Mouse (Mus musculus): ENCODE data around the gene Snx4. TPM values are rescaled to one million over a fixed set of nuclear protein-coding genes. Genes with fewer than 3 reads are reported as not detected.
A peak's percentile ranks its signal among the peaks of the same experiment; 100 is the strongest.

The Snx4 gene
- total RNA-seq, 2 experiments from 2014 or later: 56.6 to 57.2 TPM

DNA sequence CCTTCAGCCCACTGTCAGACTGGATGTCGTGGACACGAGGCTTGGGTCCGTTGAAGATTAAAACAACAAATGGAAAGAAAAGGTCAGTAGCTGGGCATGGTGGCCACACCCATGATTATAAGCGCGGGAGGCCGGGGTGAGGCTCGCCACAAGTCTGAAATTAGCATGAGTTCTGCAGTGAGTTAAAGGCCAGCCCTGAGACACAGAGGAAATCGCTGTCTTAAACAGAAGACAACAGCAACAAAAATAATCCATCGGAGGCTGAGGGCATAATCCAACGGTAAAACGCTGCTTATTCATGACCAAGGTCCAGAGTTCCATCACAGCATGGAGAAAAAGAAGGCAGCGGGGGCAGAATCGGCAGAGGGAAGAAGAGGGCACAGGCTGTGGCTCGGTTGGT, 81.8 kb downstream of the Snx4 start:
- intact Hi-C loops (cut with DNase I): no loop called here
- DNase-seq (ENCODE audit: extremely low spot score in 1 of 2, low spot score in 2 of 2): no peak

DNA sequence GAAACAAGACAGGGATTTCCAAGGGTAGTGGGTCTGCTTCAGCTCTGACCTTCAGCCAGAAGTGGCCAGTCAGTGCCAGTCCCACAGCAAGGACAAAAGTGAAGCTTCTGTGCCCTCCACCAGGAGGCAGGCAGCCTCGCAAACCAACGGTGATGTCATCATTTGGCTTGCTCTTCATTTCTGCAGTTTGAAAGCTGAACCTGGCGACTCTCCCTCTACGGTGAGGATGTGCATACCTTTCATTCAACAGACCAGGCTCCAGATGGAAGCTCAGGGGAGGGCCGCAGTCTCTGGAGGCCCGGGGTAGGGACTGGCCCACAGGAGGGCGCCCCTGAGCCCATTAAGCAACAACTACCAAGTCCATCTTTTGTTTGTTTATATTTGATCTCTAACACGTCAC, 85.9 kb downstream of the Snx4 start:
- intact Hi-C loops (cut with DNase I): no loop called here
- DNase-seq (ENCODE audit: extremely low spot score in 1 of 2, low spot score in 2 of 2): peak; percentile 21 to 72

DNA sequence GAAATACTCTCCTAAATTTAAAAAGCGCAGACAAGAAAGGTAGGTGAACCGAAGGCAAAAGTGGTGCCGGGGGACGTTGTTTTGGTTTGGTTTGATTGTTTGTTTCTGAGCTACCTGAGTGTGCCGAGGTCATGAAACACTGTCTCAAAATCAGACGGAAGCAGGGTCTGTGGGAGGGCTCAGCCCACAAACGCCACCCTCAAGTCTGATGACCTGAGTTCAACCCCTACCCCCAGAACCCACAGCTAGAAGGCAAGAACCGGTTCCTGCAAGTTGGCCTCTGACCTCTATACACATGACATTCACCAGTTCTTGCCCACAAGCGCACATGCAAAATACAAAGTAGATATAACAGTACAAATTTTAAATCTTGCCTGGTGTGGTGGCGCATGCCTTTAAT, 86.4 kb downstream of the Snx4 start:
- intact Hi-C loops (cut with DNase I): no loop called here
- no peak for DNase-seq (ENCODE audit: extremely low spot score in 1 of 2, low spot score in 2 of 2)

DNA sequence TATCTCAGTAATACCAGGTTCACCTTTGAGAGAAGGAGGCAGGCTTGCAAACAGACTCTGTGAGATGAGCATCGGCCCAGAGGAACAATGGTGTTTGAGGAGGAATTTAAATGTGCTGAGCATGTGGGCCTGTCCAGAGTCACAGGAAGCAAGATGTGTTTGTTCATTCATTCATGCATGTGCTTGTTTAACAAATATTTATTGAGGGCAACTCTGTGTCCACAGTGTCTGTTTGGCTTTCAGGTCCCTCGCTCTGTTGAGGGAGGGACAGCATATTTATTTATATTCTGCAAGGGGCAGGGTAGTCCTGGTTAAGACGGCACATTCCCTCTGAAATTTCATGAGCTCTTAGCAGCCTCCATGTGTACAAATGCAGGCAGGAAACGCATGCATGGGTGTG, 87.2 kb downstream of the Snx4 start:
- DNase-seq (ENCODE audit: extremely low spot score in 1 of 2, low spot score in 2 of 2): no peak
- intact Hi-C loops (cut with DNase I): no loop called here

DNA sequence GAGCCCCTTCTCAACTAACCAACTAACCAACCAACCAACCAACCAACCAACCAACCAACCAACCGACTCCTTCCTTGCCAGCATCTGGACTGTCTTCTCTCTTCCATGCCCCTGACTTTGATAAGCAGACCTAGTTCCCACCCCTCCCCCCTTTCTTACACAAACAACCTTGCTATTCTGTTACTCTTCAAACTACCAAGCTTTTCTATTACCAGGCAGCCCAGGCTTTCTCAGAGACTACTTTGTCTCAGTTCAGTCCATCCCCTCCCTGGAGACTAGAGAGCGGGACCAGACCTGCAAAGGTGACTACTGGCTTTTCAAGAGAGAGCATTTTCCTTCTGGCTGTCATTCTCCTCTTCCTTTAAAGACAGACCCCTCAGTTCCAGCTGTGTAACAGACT, 88.2 kb downstream of the Snx4 start:
- intact Hi-C loops (cut with DNase I): no loop called here
- no peak for DNase-seq (ENCODE audit: extremely low spot score in 1 of 2, low spot score in 2 of 2)

DNA sequence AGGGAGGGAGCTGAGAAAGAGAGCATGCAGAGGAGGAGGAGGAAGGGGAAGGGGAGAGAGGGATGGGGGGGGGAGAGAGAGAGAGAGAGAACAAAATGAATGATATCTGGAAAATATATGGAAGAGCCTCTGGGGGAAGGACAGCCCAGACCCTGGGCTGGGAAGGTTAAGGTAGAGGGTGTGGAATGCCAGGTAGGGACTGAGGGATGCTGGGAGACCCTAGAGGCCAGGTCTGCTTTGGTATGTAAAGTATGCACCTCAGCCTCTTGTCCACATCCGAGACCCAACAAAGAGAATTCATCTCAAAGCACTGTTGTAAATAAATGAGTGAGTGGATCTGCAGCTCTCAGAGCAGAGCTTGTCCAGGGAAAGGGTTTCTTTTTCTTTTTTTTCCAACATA, 91.1 kb downstream of the Snx4 start:
- DNase-seq (ENCODE audit: extremely low spot score in 1 of 2, low spot score in 2 of 2): no peak
- intact Hi-C loops (cut with DNase I): no loop called here

DNA sequence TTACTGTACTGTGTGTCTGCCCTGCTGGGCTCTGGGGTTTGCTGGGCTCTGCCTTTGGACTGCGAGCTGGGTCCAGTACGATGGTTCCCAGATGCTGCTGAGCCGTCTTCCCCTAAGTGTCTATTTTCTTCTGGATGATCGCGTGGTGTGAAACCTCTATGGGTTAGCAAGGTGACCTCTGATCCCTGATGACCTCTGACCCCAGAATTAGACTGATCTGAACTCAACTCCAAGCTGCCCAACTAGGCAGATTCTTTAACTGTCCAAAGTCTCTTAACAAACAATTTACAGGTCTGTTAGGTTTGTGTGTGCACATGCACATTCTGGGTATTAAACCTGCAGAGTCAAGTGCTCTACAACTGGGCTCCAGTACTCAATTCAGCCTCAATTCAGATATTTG, 91.9 kb downstream of the Snx4 start:
- intact Hi-C loops (cut with DNase I): no loop called here
- no peak for DNase-seq (ENCODE audit: extremely low spot score in 1 of 2, low spot score in 2 of 2)

DNA sequence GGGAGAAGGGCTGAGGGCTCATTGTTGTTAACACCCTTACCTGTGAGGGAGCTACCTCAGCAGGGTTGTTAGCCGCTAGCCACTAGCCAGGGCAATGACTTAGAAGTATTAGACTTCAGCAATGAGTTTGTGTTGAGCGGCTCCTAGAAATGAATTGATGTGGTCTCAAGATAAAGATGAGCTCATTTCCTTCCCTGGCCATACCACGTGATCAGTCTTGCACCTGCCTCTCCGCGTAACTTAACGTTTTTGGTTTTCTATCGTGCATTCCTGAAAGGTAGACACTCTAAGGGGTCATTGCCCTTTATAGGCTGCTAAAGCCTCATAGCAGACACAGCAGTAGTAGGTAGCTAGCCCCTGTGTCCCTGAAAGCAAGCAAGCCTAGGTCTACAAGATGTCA, 92.4 kb downstream of the Snx4 start:
- intact Hi-C loops (cut with DNase I): no loop called here
- DNase-seq (ENCODE audit: extremely low spot score in 1 of 2, low spot score in 2 of 2): no peak

DNA sequence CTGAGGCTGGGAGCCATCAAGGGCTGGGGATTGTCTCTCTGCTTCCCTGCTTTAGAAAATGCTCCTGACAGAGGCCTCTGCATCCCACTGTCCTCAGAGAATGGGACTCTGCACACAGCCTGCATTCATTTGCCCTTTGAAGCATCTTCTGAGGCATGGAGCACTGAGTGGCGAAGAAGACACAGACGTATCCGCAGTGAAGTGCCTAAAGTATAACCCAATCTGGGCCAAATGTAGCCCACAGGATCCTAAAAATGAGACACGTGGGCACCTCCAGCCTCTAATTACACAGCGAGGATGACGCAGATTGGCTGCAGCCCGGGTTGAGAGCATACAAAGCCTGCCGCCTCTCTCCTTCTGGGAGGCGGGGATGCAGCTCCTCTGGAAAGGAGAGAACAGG, 93.1 kb downstream of the Snx4 start:
- intact Hi-C loops (cut with DNase I): no loop called here
- peak; percentile 52 to 54 for DNase-seq (ENCODE audit: extremely low spot score in 1 of 2, low spot score in 2 of 2)

DNA sequence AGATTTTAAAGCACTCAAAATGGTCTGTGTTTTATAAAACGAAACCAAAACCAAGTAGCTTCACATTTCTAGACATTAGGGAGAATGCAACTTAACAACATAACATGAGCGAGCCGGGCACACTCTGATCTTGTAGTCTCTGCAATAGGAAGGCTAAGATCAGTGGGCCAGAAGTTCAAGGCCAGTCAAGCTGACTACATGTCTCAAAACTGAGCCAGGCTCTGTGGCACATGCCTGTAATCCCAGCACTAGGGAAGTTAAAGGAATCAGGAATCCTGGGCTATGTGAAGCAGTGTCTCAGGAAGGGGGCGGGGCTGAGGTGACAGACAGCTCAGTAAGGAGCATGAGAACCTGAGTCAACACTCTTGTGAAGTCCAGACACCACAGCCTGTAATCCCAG, 93.6 kb downstream of the Snx4 start:
- intact Hi-C loops (cut with DNase I): no loop called here
- DNase-seq (ENCODE audit: extremely low spot score in 1 of 2, low spot score in 2 of 2): peak in 1 of 2 experiments; percentile 39

DNA sequence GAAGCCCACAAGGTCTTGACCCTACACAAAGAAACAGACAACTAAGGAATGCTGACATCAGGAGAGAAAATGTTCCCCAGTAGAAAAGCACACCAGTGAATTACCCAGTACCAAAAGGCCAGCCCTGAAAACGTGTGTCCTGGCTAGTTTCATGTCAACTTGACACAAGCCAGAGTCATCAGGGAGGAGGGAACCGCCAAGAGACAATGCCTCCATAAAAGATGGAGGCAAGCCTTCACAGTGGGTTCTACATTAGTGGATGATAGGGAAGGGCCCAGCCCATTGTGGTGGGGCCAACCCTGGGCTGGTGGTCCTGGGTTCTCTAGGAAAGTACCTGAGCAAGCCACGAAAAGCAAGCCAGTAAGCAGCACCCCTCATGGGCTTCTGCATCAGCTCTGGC, 95.1 kb downstream of the Snx4 start:
- intact Hi-C loops (cut with DNase I): no loop called here
- DNase-seq (ENCODE audit: extremely low spot score in 1 of 2, low spot score in 2 of 2): no peak

DNA sequence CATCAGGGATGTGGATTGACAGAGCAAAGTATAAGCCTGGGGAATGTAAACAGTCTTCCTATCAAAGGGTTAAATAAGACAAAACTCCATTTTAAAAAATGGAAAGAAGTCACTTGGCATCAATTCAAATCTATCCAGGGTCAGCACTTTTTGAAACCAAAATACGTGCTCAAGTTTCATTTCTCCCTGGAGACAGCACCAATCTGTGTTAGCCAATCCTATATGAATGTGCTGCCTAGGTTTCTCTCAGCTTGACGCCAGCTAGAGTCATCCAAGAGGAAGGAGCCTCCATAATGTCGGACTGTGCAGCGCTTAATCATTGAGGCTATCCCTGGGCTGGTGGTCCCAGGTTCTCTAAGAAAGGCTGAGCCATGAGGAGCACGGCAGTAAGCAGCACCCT, 95.9 kb downstream of the Snx4 start:
- no peak for DNase-seq (ENCODE audit: extremely low spot score in 1 of 2, low spot score in 2 of 2)
- intact Hi-C loops (cut with DNase I): no loop called here

Other genes starting within 250 kb of the Snx4 start
- gene Iqcg, start 195.2 kb upstream of the Snx4 start, total RNA-seq (2021): 1 to 10 TPM; 6.0 to 9.7 TPM
- 100 to 1,000 TPM; 258 to 270 TPM for gene Rpl35a, start 195.0 kb upstream of the Snx4 start, total RNA-seq (2021)
- 10 to 100 TPM; 20.1 to 24.2 TPM for gene Lmln, start 188.9 kb upstream of the Snx4 start, total RNA-seq (2021)
- gene Osbpl11, start 66.4 kb upstream of the Snx4 start, total RNA-seq (2021): 10 to 100 TPM; 20.7 TPM
- 10 to 100 TPM; 86.2 to 99.7 TPM for gene Zfp148, start 129.4 kb downstream of the Snx4 start, total RNA-seq (2021)